Mouse (Mus musculus) MEL (cell line): ENCODE data around the gene 4430402I18Rik.

Experiments used
- CTCF ChIP-seq, 3 experiments: IDR thresholded peaks in 2 of 3; conservative IDR thresholded peaks in 1 of 3; 2 replicates each; pipeline ENCODE4 v1.5.1; 2011 to 2012; ENCODE audit warnings: low read length in 3 of 3, low read depth in 2 of 3, mild to moderate bottlenecking in 2 of 3, improper control_type of control experiment in 1 of 3, inconsistent platforms in 1 of 3, mixed read lengths in 1 of 3, moderate library complexity in 1 of 3; ENCODE audit not compliant: control insufficient read depth in 1 of 3, insufficient read depth in 1 of 3, poor library complexity in 1 of 3, severe bottlenecking in 1 of 3
- E2F4 ChIP-seq: IDR thresholded peaks from 2 replicates; pipeline ENCODE4 v1.6.1; 2011; ENCODE audit warnings: low read depth, low read length, improper control_type of control experiment, borderline replicate concordance
- EP300 ChIP-seq, 2 experiments: IDR thresholded peaks; 2 replicates each; pipeline ENCODE4 v1.6.1; 2011; ENCODE audit warnings: improper control_type of control experiment in 2 of 2, low read length in 2 of 2, low read depth in 1 of 2, mild to moderate bottlenecking in 1 of 2
- MAX ChIP-seq: IDR thresholded peaks from 2 replicates; pipeline ENCODE4 v1.6.1; 2011; ENCODE audit warnings: low read length, improper control_type of control experiment
- MEF2A ChIP-seq: IDR thresholded peaks from 2 replicates; pipeline ENCODE4 v1.6.1; 2014; ENCODE audit warnings: low read depth, mild to moderate bottlenecking, inconsistent platforms, low read length, improper control_type of control experiment; ENCODE audit not compliant: poor library complexity, insufficient replicate concordance, severe bottlenecking; ENCODE audit errors: extremely low read depth
- POLR2A ChIP-seq, 2 experiments: IDR thresholded peaks; 2 replicates each; pipeline ENCODE4 v1.6.1; 2011 to 2012; ENCODE audit warnings: low read length in 2 of 2, mild to moderate bottlenecking in 2 of 2, control low read depth in 1 of 2, improper control_type of control experiment in 1 of 2, low read depth in 1 of 2, moderate library complexity in 1 of 2; ENCODE audit not compliant: control insufficient read depth in 1 of 2, insufficient read depth in 1 of 2, poor library complexity in 1 of 2
- RCOR1 ChIP-seq: IDR thresholded peaks from 2 replicates; pipeline ENCODE4 v1.6.1; 2012; ENCODE audit warnings: low read depth, mild to moderate bottlenecking, inconsistent platforms, low read length, improper control_type of control experiment
- TCF12 ChIP-seq: IDR thresholded peaks from 2 replicates; pipeline ENCODE4 v1.6.1; 2014; ENCODE audit warnings: low read depth, mild to moderate bottlenecking, inconsistent platforms, low read length, improper control_type of control experiment, moderate library complexity

- TF ChIP-seq CTCF (IDR thresholded peaks at IDR 0.05 in 2 of 3, conservative IDR thresholded peaks at IDR 0.05 in 1 of 3; ENCODE audit: control insufficient read depth in 1 of 3, insufficient read depth in 1 of 3, low read depth in 2 of 3, low read length in 3 of 3, poor library complexity in 1 of 3, severe bottlenecking in 1 of 3) (no peak), POLR2A (IDR thresholded peaks at IDR 0.05; ENCODE audit: control insufficient read depth in 1 of 2, insufficient read depth in 1 of 2, low read depth in 1 of 2, low read length in 2 of 2, poor library complexity in 1 of 2) (no peak), EP300 (IDR thresholded peaks at IDR 0.05; ENCODE audit: low read depth in 1 of 2, low read length in 2 of 2) (no peak), TCF12 (no peak), E2F4 (no peak), MAX (no peak), MEF2A (no peak), RCOR1 (no peak)
Measured at GRCm38 (mm10) chr19:28891238-28891637, 76.4 kb downstream of the 4430402I18Rik start.
